Mouse (Mus musculus) thymus, adult 2 months (tissue): Measurements from ENCODE around the gene Setd1b. TPM values are rescaled to one million over a fixed set of nuclear protein-coding genes. Genes with fewer than 3 reads are reported as not detected.

Experiments used
- DNase-seq: peaks from one replicate; pipeline ENCODE4 v3.0.0; 2021
- H3K27ac ChIP-seq: fragments of 200-500 bp; 2 replicates; pipeline ENCODE4 v1.5.1; 2012; ENCODE audit warnings: low read length, control low read depth; ENCODE audit not compliant: control insufficient read depth, insufficient read depth
- H3K27me3 ChIP-seq: fragments of 200-500 bp; 2 replicates; pipeline ENCODE4 v1.6.1; 2012; ENCODE audit warnings: mild to moderate bottlenecking, low read length, moderate library complexity, mixed read lengths; ENCODE audit not compliant: control insufficient read depth, insufficient read depth
- H3K36me3 ChIP-seq: fragments of 200-500 bp; 2 replicates; pipeline ENCODE4 v1.6.1; 2012; ENCODE audit warnings: mild to moderate bottlenecking, low read length, moderate library complexity; ENCODE audit not compliant: control insufficient read depth, insufficient read depth
- H3K4me1 ChIP-seq: fragments of 200-500 bp; replicated peaks from 2 replicates; pipeline ENCODE4 v1.6.1; 2012; ENCODE audit warnings: low read length; ENCODE audit not compliant: control insufficient read depth, insufficient read depth
- H3K4me3 ChIP-seq: fragments of 200-500 bp; 2 replicates; pipeline ENCODE4 v1.5.1; 2012; ENCODE audit warnings: mild to moderate bottlenecking, low read length, control low read depth, moderate library complexity; ENCODE audit not compliant: control insufficient read depth, insufficient read depth
- CTCF ChIP-seq: fragments of 200-500 bp; IDR thresholded peaks from 2 replicates; pipeline ENCODE4 v1.5.1; 2012; ENCODE audit warnings: mild to moderate bottlenecking, control low read depth, low read length, moderate library complexity, borderline replicate concordance; ENCODE audit not compliant: control insufficient read depth, poor library complexity, insufficient read depth; ENCODE audit errors: extremely low read depth
- POLR2A ChIP-seq: fragments of 200-500 bp; IDR thresholded peaks from 2 replicates; pipeline ENCODE4 v1.6.1; 2012; ENCODE audit warnings: mild to moderate bottlenecking, low read length, control low read depth, moderate library complexity; ENCODE audit not compliant: control insufficient read depth, poor library complexity, insufficient read depth; ENCODE audit errors: extremely low read depth
- WGBS: fragments of 180-500 bp; shearing (Covaris S2); methylation state at CpG from one replicate; pipeline ENCODE4 v1.1.7; 2018; 5-methylcytosine and 5-hydroxymethylcytosine counted together
- polyA plus RNA-seq: library from polyadenylated mRNA; depleted of rRNA; stranded (reverse); fragments of >200 nt; gene quantifications from 2 replicates; pipeline ENCODE4 v1.2.3, GENCODE M21; 2012

The Setd1b gene
- polyA plus RNA-seq, 1 experiment: 45.5 TPM

DNA sequence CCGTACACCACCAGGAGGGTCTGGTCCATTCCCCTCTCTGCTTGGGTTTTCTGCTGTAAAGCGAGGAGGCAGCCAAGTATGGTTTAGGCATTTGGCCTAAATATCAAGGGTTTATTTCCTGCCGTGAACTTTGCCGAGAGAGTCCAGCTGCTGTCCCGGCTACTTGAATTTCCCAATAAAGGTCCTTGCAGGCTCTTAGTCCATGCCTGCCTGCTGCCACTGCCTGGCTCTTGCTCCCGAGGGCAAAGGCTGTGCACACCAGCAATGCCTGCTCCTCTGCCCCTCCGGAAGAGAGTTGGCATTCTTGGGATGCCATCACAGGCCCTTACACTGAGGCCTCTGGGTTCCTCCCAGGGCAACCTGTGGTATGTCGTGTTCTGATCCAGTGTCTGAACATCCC, 38.4 kb upstream of the Setd1b start:
- H3K4me1 ChIP-seq: no peaks in the 10 kb centered on the region
- H3K27me3 ChIP-seq: no peaks in the 10 kb centered on the region
- DNase-seq: no peak
- H3K4me3 ChIP-seq: no peak overlapping the region
- 97% methylated on average over 8 of the region's 8 CpGs for WGBS
- TF ChIP-seq CTCF (no peak), POLR2A (no peak)
- H3K36me3 ChIP-seq: peaks cover 28% of the 10 kb centered on the region
- no peak overlapping the region for H3K27ac ChIP-seq

- DNase-seq: no peak
- no peak for TF ChIP-seq CTCF
- no peak for TF ChIP-seq POLR2A
- H3K36me3 ChIP-seq: peaks cover 18% of the 10 kb centered on the region
- WGBS: 95% methylated on average over 6 of the region's 6 CpGs
- H3K4me3 ChIP-seq: no peak overlapping the region
- no peak overlapping the region for H3K27ac ChIP-seq
- H3K4me1 ChIP-seq: no peaks in the 10 kb centered on the region
- H3K27me3 ChIP-seq: no peaks in the 10 kb centered on the region
Measured at GRCm38 (mm10) chr5:123104769-123105168, 37.2 kb upstream of the Setd1b start.

DNA sequence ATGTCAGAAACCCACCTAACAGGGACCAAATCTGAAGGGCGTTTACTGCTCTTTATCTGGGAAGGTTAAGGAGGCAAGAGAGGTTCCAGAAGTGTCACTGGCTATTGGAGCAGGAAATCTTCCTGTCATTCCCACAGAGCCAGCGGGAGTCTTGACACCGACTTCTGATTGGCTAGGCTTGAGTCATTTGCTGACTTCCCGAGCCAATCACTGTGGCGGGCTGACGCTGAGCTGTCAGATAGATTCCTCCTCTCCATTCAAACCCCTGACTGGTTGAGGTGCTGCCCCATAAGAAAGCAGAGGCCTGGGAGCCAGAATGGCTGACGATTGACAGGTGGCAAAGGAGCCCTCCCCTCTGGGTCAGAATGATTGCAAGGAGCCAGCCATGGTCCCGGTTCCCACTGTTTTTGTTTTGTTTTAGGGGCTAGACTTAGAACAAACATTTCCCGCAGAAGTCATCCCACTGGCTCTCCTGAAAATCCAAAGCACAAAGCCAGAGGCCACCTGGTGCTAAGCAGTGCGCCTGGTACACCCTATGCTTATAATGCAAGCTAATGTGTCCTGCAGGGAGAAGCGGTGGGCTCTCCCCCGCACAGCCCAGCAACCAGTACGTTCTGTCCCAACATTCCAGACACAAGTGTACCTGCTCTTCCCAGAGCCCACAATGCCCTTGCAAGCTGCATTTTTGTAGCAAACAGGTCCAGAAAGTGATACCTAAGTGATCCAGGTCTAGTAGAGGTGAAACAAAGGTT, 32.4 kb upstream of the Setd1b start:
- DNase-seq: no peak

GRCm38 (mm10) chr5:123110296-123110721, 31.7 kb upstream of the Setd1b start:
- WGBS: 89% methylated on average over 13 of the region's 13 CpGs
- no peak for DNase-seq
- Histone ChIP-seq H3K4me1 (no peaks in the 10 kb centered on the region), H3K27me3 (no peaks in the 10 kb centered on the region), H3K27ac (no peak overlapping the region), H3K36me3 (no peaks in the 10 kb centered on the region), H3K4me3 (no peak overlapping the region)
- TF ChIP-seq CTCF (no peak), POLR2A (no peak)

More for the DNA sequence above, 32.4 kb upstream of the Setd1b start:
- Histone ChIP-seq H3K27me3 (no peaks in the 10 kb centered on the region), H3K4me1 (no peaks in the 10 kb centered on the region), H3K4me3 (no peak overlapping the region), H3K27ac (no peak overlapping the region), H3K36me3 (no peaks in the 10 kb centered on the region)
- TF ChIP-seq POLR2A (no peak), CTCF (no peak)
- 94% methylated on average over 13 of the region's 13 CpGs for WGBS

- H3K4me1 ChIP-seq: no peaks in the 10 kb centered on the region
- no peak for TF ChIP-seq CTCF
- no peak for TF ChIP-seq POLR2A
- H3K27me3 ChIP-seq: no peaks in the 10 kb centered on the region
- WGBS: 85% methylated on average over 11 of the region's 11 CpGs
- 0 out of 2 replicates have a peak, but pooled peaks cover 4% of the 10 kb centered on the region for H3K36me3 ChIP-seq
- no peak for DNase-seq
- H3K4me3 ChIP-seq: no peak overlapping the region
- no peak overlapping the region for H3K27ac ChIP-seq
Measured at GRCm38 (mm10) chr5:123114109-123114508, 27.9 kb upstream of the Setd1b start.

- TF ChIP-seq POLR2A (no peak), CTCF (peak; percentile 52; the same call in 1 of the 2 replicates)
- whole genome bisulfite sequencing: 65% methylated on average over 7 of the region's 7 CpGs
- H3K4me1 ChIP-seq: no peaks in the 10 kb centered on the region
Measured at GRCm38 (mm10) chr5:123114924-123115323, 27.1 kb upstream of the Setd1b start.

DNA sequence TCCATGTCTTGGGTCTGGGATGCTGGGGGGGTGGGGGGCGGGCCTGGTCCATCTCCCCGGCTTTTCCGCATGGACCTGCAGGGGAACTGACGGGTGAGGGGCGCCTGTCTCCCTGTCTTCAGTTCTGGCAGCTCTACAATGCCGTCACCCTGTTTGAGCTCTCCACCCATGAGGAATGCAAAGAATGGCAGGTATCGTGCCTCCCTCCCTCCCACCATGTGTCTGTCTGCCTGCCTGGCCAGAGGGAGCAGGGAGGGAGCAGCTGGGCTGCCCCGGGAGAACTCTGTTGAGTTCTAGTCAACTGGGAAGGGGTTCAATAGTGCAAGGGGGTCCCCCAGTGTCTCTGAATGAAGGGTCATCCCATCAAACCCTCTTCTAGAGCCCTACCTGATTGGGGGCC, 25.9 kb upstream of the Setd1b start:
- Histone ChIP-seq H3K27ac (no peak overlapping the region), H3K4me3 (no peak overlapping the region), H3K4me1 (no peaks in the 10 kb centered on the region), H3K27me3 (no peaks in the 10 kb centered on the region), H3K36me3 (peaks cover 12% of the 10 kb centered on the region)
- DNase-seq: no peak
- no peak for TF ChIP-seq POLR2A
- TF ChIP-seq CTCF: no peak
- 90% methylated on average over 8 of the region's 8 CpGs for WGBS

More at GRCm38 (mm10) chr5:123114924-123115323, 27.1 kb upstream of the Setd1b start:
- Histone ChIP-seq H3K4me3 (no peak overlapping the region), H3K27ac (no peak overlapping the region), H3K36me3 (peaks cover 9% of the 10 kb centered on the region), H3K27me3 (no peaks in the 10 kb centered on the region)
- peak; percentile 56 for DNase-seq

DNA sequence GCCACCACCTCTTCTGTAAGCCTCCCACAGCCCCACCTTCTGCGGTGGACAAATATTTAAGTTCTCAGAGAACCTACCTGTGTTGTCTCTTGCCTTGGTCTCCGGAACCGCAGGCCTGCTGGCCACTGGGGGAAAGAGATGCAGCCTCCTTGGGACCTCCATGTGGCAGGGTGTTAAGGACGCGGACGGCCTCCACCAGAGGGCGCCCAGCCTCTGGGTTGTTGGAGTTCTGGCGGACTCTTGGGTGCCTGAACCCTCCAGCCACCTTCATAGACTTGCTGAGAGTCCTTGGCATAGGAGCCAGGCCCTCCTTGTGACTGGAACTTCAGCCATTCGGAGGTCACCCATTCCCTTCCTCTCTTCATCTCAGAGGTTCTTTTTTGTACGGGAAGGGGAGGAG, 24.7 kb upstream of the Setd1b start:
- 21% methylated on average over 10 of the region's 10 CpGs for WGBS
- peak; percentile 81 for DNase-seq
- H3K27me3 ChIP-seq: no peaks in the 10 kb centered on the region
- TF ChIP-seq CTCF: peak; percentile 89
- no peak for TF ChIP-seq POLR2A
- H3K27ac ChIP-seq: no peak overlapping the region
- H3K4me1 ChIP-seq: no peaks in the 10 kb centered on the region
- H3K4me3 ChIP-seq: no peak overlapping the region
- peaks cover 12% of the 10 kb centered on the region for H3K36me3 ChIP-seq
